Mouse (Mus musculus) embryonic fibroblast, embryonic 13.5 days (primary cell): Measurements from ENCODE around the gene Zfp784. TPM values are rescaled to one million over a fixed set of nuclear protein-coding genes. Genes with fewer than 3 reads are reported as not detected.
"Not testable (repeated sequence)": the region's sequence is repeated elsewhere in the genome, so short reads cannot be mapped to it uniquely, and the experiment has no call there.

Experiments
- H3K27ac ChIP-seq: 2 replicates; pipeline ENCODE4 v1.5.1; 2012; ENCODE audit warnings: low read length, control low read depth, inconsistent platforms; ENCODE audit not compliant: insufficient read depth
- H3K4me1 ChIP-seq: 2 replicates; pipeline ENCODE4 v1.6.1; 2011; ENCODE audit warnings: low read length; ENCODE audit not compliant: control insufficient read depth, insufficient read depth
- H3K4me3 ChIP-seq: 2 replicates; pipeline ENCODE4 v1.5.1; 2011; ENCODE audit warnings: mild to moderate bottlenecking, control low read depth, low read length; ENCODE audit not compliant: insufficient read depth
- CTCF ChIP-seq: IDR thresholded peaks from 2 replicates; pipeline ENCODE4 v1.5.1; 2011; ENCODE audit warnings: mild to moderate bottlenecking, control low read depth, low read length, moderate library complexity, borderline replicate concordance; ENCODE audit not compliant: insufficient read depth
- POLR2A ChIP-seq: IDR thresholded peaks from 2 replicates; pipeline ENCODE4 v1.6.1; 2011; ENCODE audit warnings: low read depth, mild to moderate bottlenecking, control low read depth, low read length, moderate library complexity
- polyA plus RNA-seq: library from polyadenylated mRNA; stranded (reverse); fragments of >200 nt; gene quantifications from 2 replicates; pipeline ENCODE4 v1.2.4, GENCODE M21; 2011; ENCODE audit warnings: low read depth; ENCODE audit not compliant: missing spikeins, insufficient read length

The Zfp784 gene
- 1.4 and 2.2 TPM in 2 replicates for polyA plus RNA-seq

GRCm38 (mm10) chr7:5038109-5038732 is at the start of gene Zfp784:
TSS of gene Zfp784 (minus strand) at chr7:5038446.
- peak within 1 kb of the TSS; percentile 85 for H3K27ac ChIP-seq
- TF ChIP-seq CTCF (no peak), POLR2A (peak; percentile 84)
- H3K4me3 ChIP-seq, result peak within 1 kb of the TSS; percentile 70
- 0 out of 2 replicates have a peak, but pooled peaks cover 4% of the 10 kb centered on the region for H3K4me1 ChIP-seq

- no peaks in the 10 kb centered on the region for H3K4me1 ChIP-seq
- H3K27ac ChIP-seq, result no peak overlapping the region
- no peak for TF ChIP-seq CTCF
- TF ChIP-seq POLR2A, result no peak
- no peak overlapping the region for H3K4me3 ChIP-seq
Measured at GRCm38 (mm10) chr7:5087886-5088285, 49.6 kb upstream of the Zfp784 start.

GRCm38 (mm10) chr7:5086921-5087440 is 48.7 kb upstream of the Zfp784 start:
- peaks cover under 1% of the 10 kb centered on the region; the same call in 1 of the 2 replicates for H3K4me1 ChIP-seq
- no peak overlapping the region for H3K27ac ChIP-seq
- H3K4me3 ChIP-seq, result no peak overlapping the region
- TF ChIP-seq POLR2A (no peak), CTCF (no peak)

GRCm38 (mm10) chr7:5085512-5085911 is 47.3 kb upstream of the Zfp784 start:
- Histone ChIP-seq H3K4me1 (peaks cover 2% of the 10 kb centered on the region; the same call in 1 of the 2 replicates), H3K27ac (no peak overlapping the region), H3K4me3 (no peak overlapping the region)
- no peak for TF ChIP-seq POLR2A
- TF ChIP-seq CTCF, result no peak

GRCm38 (mm10) chr7:5083325-5084105 is 45.3 kb upstream of the Zfp784 start:
- peaks cover 2% of the 10 kb centered on the region; the same call in 1 of the 2 replicates for H3K4me1 ChIP-seq
- no peak overlapping the region for H3K4me3 ChIP-seq
- TF ChIP-seq CTCF, result no peak
- no peak for TF ChIP-seq POLR2A
- no peak overlapping the region for H3K27ac ChIP-seq

GRCm38 (mm10) chr7:5081939-5082338 is 43.7 kb upstream of the Zfp784 start:
- Histone ChIP-seq H3K4me3 (peak overlapping the region; percentile 47; the same call in 1 of the 2 replicates), H3K27ac (no peak overlapping the region), H3K4me1 (peaks cover 2% of the 10 kb centered on the region; the same call in 1 of the 2 replicates)
- no peak for TF ChIP-seq CTCF
- no peak for TF ChIP-seq POLR2A

- peak overlapping the region; percentile 47 for H3K4me3 ChIP-seq
- H3K27ac ChIP-seq, result no peak overlapping the region
- H3K4me1 ChIP-seq, result peaks cover 2% of the 10 kb centered on the region; the same call in 1 of the 2 replicates
- TF ChIP-seq CTCF (no peak), POLR2A (no peak)
Measured at GRCm38 (mm10) chr7:5081241-5081640, 43.0 kb upstream of the Zfp784 start.

GRCm38 (mm10) chr7:5080815-5081214 is 42.6 kb upstream of the Zfp784 start:
- H3K4me1 ChIP-seq, result peaks cover 2% of the 10 kb centered on the region; the same call in 1 of the 2 replicates
- H3K4me3 ChIP-seq, result peak overlapping the region; percentile 88
- H3K27ac ChIP-seq, result peak overlapping the region; percentile 67
- TF ChIP-seq POLR2A, result no peak
- TF ChIP-seq CTCF, result no peak

GRCm38 (mm10) chr7:5080010-5080751 is 41.9 kb upstream of the Zfp784 start, which contains the start of gene Epn1:
TSS of gene Epn1 (plus strand) at chr7:5080235.
- H3K4me1 ChIP-seq, result peaks cover 2% of the 10 kb centered on the region; the same call in 1 of the 2 replicates
- H3K27ac ChIP-seq, result peak within 1 kb of the TSS; percentile 67
- peak within 1 kb of the TSS; percentile 88 for H3K4me3 ChIP-seq
- peak; percentile 56 for TF ChIP-seq POLR2A
- TF ChIP-seq CTCF, result no peak

GRCm38 (mm10) chr7:5079365-5080009 is 41.2 kb upstream of the Zfp784 start:
- not testable (repeated sequence) for H3K4me1 ChIP-seq
- peak overlapping the region; percentile 48 for H3K27ac ChIP-seq
- peak overlapping the region; percentile 5; the same call in 1 of the 2 replicates for H3K4me3 ChIP-seq
